Mouse (Mus musculus) G1E (cell line): Measurements from ENCODE around the gene Gpx4. TPM values are rescaled to one million over a fixed set of nuclear protein-coding genes. Genes with fewer than 3 reads are reported as not detected.
"Not testable (repeated sequence)": the region's sequence is repeated elsewhere in the genome, so short reads cannot be mapped to it uniquely, and the experiment has no call there.

ENCODE experiments used
- ATAC-seq: 2 replicates; pipeline ENCODE4 v1.8.0; 2016; ENCODE audit warnings: mild to moderate bottlenecking; ENCODE audit not compliant: insufficient number of reproducible peaks, poor library complexity, low FRiP score, severe bottlenecking; ENCODE audit errors: extremely low read depth
- DNase-seq: peaks from one replicate; pipeline ENCODE4 v3.0.0; 2012; ENCODE audit warnings: low spot score
- H3K27me3 ChIP-seq: 2 replicates; pipeline ENCODE4 v1.6.1; 2012; ENCODE audit warnings: mild to moderate bottlenecking, low read length, inconsistent platforms; ENCODE audit not compliant: insufficient read depth
- H3K36me3 ChIP-seq: replicated peaks from 2 replicates; pipeline ENCODE3; 2012; ENCODE audit warnings: mild to moderate bottlenecking, inconsistent platforms
- H3K4me1 ChIP-seq: 2 replicates; pipeline ENCODE4 v1.6.1; 2012; ENCODE audit warnings: low read depth, low read length, inconsistent platforms, mixed read lengths; ENCODE audit not compliant: insufficient read depth
- H3K4me3 ChIP-seq: 2 replicates; pipeline ENCODE4 v1.5.1; 2012; ENCODE audit warnings: low read depth, mild to moderate bottlenecking, inconsistent platforms, low read length, moderate library complexity, mixed read lengths
- H3K9me3 ChIP-seq: replicated peaks from 2 replicates; pipeline ENCODE4 v1.6.1; 2012; ENCODE audit warnings: inconsistent platforms
- CTCF ChIP-seq: IDR thresholded peaks from 2 replicates; pipeline ENCODE4 v1.5.1; 2012; ENCODE audit warnings: low read depth, low read length, inconsistent platforms, mixed read lengths
- GATA1 ChIP-seq: IDR thresholded peaks from 2 replicates; pipeline ENCODE4 v1.6.1; 2012; ENCODE audit warnings: borderline replicate concordance, low read length, inconsistent platforms, mixed read lengths
- GATA2 ChIP-seq: IDR thresholded peaks from 2 replicates; pipeline ENCODE4 v1.6.1; 2012; ENCODE audit warnings: low read depth, low read length, inconsistent platforms, borderline replicate concordance
- POLR2AphosphoS5 ChIP-seq: IDR thresholded peaks from 2 replicates; pipeline ENCODE4 v1.6.1; 2012; ENCODE audit warnings: low read depth, low read length, inconsistent platforms; ENCODE audit not compliant: insufficient replicate concordance
- TAL1 ChIP-seq: conservative IDR thresholded peaks from 2 replicates; pipeline ENCODE4 v1.6.1; 2012; ENCODE audit warnings: low read depth, low read length, inconsistent platforms, mixed read lengths
- polyA plus RNA-seq: library from polyadenylated mRNA; stranded (reverse); fragments of >175 nt; gene quantifications from 2 replicates; pipeline ENCODE4 v1.2.3, GENCODE M21; 2012
- total RNA-seq, 2 experiments: library from RNA; stranded (forward) in 1 of 2; stranded (reverse) in 1 of 2; fragments of 200-1000 nt in 1 of 2; fragments of >200 nt in 1 of 2; fragmentation: Nextera tagmentation in 1 of 2; gene quantifications; 2 replicates each; pipeline ENCODE4 v1.2.3; 2014 to 2017

Gpx4 gene
- total and polyA plus RNA-seq, 3 experiments = 290 to 1,138 (median 808) TPM

GRCm38 (mm10) chr10:80033511-80034391, 13.2 kb upstream of the Gpx4 start:
- ATAC-seq = peak; percentile 29; the same call in 1 of the 2 replicates
- Histone ChIP-seq H3K27me3 (no peaks in the 10 kb centered on the region), H3K4me3 (no peak overlapping the region), H3K9me3 (no peaks in the 10 kb centered on the region), H3K36me3 (peaks cover 95% of the 10 kb centered on the region), H3K4me1 (peaks cover 72% of the 10 kb centered on the region)
- DNase-seq = no peak
- TF ChIP-seq GATA2 = no peak
- TF ChIP-seq POLR2AphosphoS5 = no peak
- TF ChIP-seq CTCF = no peak
- no peak for TF ChIP-seq GATA1

GRCm38 (mm10) chr10:80035148-80035547, 11.8 kb upstream of the Gpx4 start:
- Histone ChIP-seq H3K9me3 (no peaks in the 10 kb centered on the region), H3K4me3 (no peak overlapping the region), H3K4me1 (peaks cover 74% of the 10 kb centered on the region), H3K36me3 (peaks cover 83% of the 10 kb centered on the region), H3K27me3 (no peaks in the 10 kb centered on the region)
- no peak for TF ChIP-seq TAL1
- TF ChIP-seq POLR2AphosphoS5 = 0 out of 2 replicates have a peak, but pooled peaks have one; percentile 57
- TF ChIP-seq CTCF = no peak
- TF ChIP-seq GATA2 = no peak
- TF ChIP-seq GATA1 = no peak
- ATAC-seq (no peak), DNase-seq (no peak)

- ATAC-seq = no peak
- Histone ChIP-seq H3K9me3 (no peaks in the 10 kb centered on the region), H3K4me1 (peaks cover 69% of the 10 kb centered on the region), H3K27me3 (no peaks in the 10 kb centered on the region), H3K36me3 (peaks cover 77% of the 10 kb centered on the region), H3K4me3 (no peak overlapping the region)
- TF ChIP-seq CTCF = no peak
- TF ChIP-seq GATA2 = no peak
- no peak for TF ChIP-seq GATA1
- TF ChIP-seq POLR2AphosphoS5 = no peak
- no peak for TF ChIP-seq TAL1
- DNase-seq = no peak
Measured at GRCm38 (mm10) chr10:80035686-80036085, 11.3 kb upstream of the Gpx4 start.

GRCm38 (mm10) chr10:80036832-80037231, 10.1 kb upstream of the Gpx4 start:
- Histone ChIP-seq H3K9me3 (no peaks in the 10 kb centered on the region), H3K36me3 (peaks cover 66% of the 10 kb centered on the region), H3K4me1 (peaks cover 68% of the 10 kb centered on the region), H3K4me3 (no peak overlapping the region; the same call in 1 of the 2 replicates), H3K27me3 (no peaks in the 10 kb centered on the region)
- DNase-seq = no peak
- no peak for TF ChIP-seq GATA2
- no peak for TF ChIP-seq GATA1
- TF ChIP-seq CTCF = no peak
- TF ChIP-seq POLR2AphosphoS5 = no peak
- no peak for TF ChIP-seq TAL1
- no peak for ATAC-seq

- DNase-seq = peak; percentile 96
- peaks cover 50% of the 10 kb centered on the region for H3K4me1 ChIP-seq
- no peaks in the 10 kb centered on the region for H3K27me3 ChIP-seq
- no peaks in the 10 kb centered on the region for H3K9me3 ChIP-seq
- TF ChIP-seq GATA2 (no peak), TAL1 (no peak), POLR2AphosphoS5 (no peak), GATA1 (no peak), CTCF (no peak)
- peak; percentile 96 for ATAC-seq
- H3K4me3 ChIP-seq = peak within 1 kb of the TSS; percentile 82
- H3K36me3 ChIP-seq = peaks cover 41% of the 10 kb centered on the region
Measured at GRCm38 (mm10) chr10:80039559-80039979, 7.4 kb upstream of the Gpx4 start, which contains the start of gene Polr2e. Gene Polr2e, minus strand, starts transcription at chr10:80039795.

GRCm38 (mm10) chr10:80041409-80042060, 5.4 kb upstream of the Gpx4 start:
- H3K27me3 ChIP-seq, DNase-seq, H3K9me3 ChIP-seq, ATAC-seq, H3K4me3 ChIP-seq: not testable (repeated sequence)
- Histone ChIP-seq H3K4me1 (peaks cover 42% of the 10 kb centered on the region), H3K36me3 (peaks cover 22% of the 10 kb centered on the region)
